Mouse (Mus musculus) adrenal gland, adult (tissue): Measurements from ENCODE around the gene Ccs.

Experiments used
- DNase-seq, 2 experiments: peaks; one replicate each; pipeline ENCODE4 v3.0.0; 2022 to 2023; ENCODE audit warnings: low spot score in 1 of 2; ENCODE audit not compliant: inconsistent age in 2 of 2

Gene Ccs

GRCm38 (mm10) chr19:4786313-4786712 lies 52.8 kb downstream of the Ccs start:
- no peak for DNase-seq

- DNase-seq = no peak
These were observed 53.9 kb downstream of the Ccs start for GRCm38 (mm10) chr19:4785206-4785605.

- no peak for DNase-seq
These were observed 56.2 kb downstream of the Ccs start for GRCm38 (mm10) chr19:4782891-4783290.
